Mouse (Mus musculus) small intestine, adult 2 months (tissue): ENCODE results near the gene Rdx. TPM values are rescaled to one million over a fixed set of nuclear protein-coding genes. Genes with fewer than 3 reads are reported as not detected.

Source experiments
- H3K27ac ChIP-seq: fragments of 200-500 bp; 2 replicates; pipeline ENCODE4 v1.5.1; 2012; ENCODE audit warnings: low read depth, low read length, control low read depth, inconsistent platforms; ENCODE audit not compliant: insufficient read depth
- H3K27me3 ChIP-seq: fragments of 200-500 bp; 2 replicates; pipeline ENCODE4 v1.6.1; 2012; ENCODE audit warnings: mild to moderate bottlenecking, moderate library complexity, low read length, inconsistent platforms; ENCODE audit not compliant: control insufficient read depth, insufficient read depth
- H3K36me3 ChIP-seq: fragments of 200-500 bp; 2 replicates; pipeline ENCODE4 v1.6.1; 2012; ENCODE audit warnings: mild to moderate bottlenecking, low read length, control low read depth, inconsistent platforms; ENCODE audit not compliant: control insufficient read depth, insufficient read depth
- H3K4me1 ChIP-seq: fragments of 200-500 bp; 2 replicates; pipeline ENCODE4 v1.6.1; 2012; ENCODE audit warnings: low read length, inconsistent platforms, mixed read lengths; ENCODE audit not compliant: control insufficient read depth, insufficient read depth, insufficient read length
- H3K4me3 ChIP-seq: fragments of 200-500 bp; 2 replicates; pipeline ENCODE4 v1.5.1; 2012; ENCODE audit warnings: low read depth, mild to moderate bottlenecking, control low read depth, inconsistent platforms, low read length, moderate library complexity
- CTCF ChIP-seq: fragments of 200-500 bp; IDR thresholded peaks from 2 replicates; pipeline ENCODE4 v1.5.1; 2012; ENCODE audit warnings: low read depth, mild to moderate bottlenecking, control low read depth, inconsistent platforms, low read length, moderate library complexity, mixed read lengths; ENCODE audit not compliant: insufficient replicate concordance, insufficient read length; ENCODE audit errors: extremely low read depth
- POLR2A ChIP-seq: fragments of 200-500 bp; IDR thresholded peaks from 2 replicates; pipeline ENCODE4 v1.6.1; 2012; ENCODE audit warnings: low read depth, mild to moderate bottlenecking, control low read depth, inconsistent platforms, low read length, moderate library complexity
- WGBS: fragments of 180-500 bp; shearing (Covaris S2); methylation state at CpG from one replicate; pipeline ENCODE4 v1.1.7; 2018; 5-methylcytosine and 5-hydroxymethylcytosine counted together
- polyA plus RNA-seq: library from polyadenylated mRNA; depleted of rRNA; stranded (reverse); fragments of >200 nt; gene quantifications from 2 replicates; pipeline ENCODE4 v1.2.3, GENCODE M21; 2012

Rdx gene
- polyA plus RNA-seq, 1 experiment, result 1.4 TPM

DNA sequence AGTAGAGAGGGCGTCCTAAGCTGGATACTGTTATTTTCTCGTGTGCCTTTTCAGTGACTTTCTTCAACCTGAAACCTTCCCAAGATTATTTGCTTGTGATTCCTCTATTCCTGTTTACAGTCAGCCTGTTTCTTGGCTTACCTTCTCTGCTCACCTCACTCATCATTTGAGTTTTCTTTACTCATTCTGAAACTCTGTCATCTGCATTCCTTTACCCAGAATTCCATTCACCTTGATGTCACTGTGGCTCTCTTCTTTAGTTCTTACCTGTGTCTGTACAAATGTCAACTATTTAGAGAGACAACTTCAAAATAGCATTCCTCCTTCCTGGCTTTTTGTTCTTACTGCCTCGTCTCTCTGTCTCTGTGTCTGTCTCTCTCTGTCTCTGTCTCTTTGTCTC lies 29.9 kb upstream of the Rdx start:
- WGBS, result 75% methylated on average over 3 of the region's 3 CpGs
- Histone ChIP-seq H3K4me1 (no peaks in the 10 kb centered on the region), H3K27me3 (no peaks in the 10 kb centered on the region; the same call in 1 of the 2 replicates), H3K4me3 (no peak overlapping the region), H3K27ac (no peak overlapping the region), H3K36me3 (no peaks in the 10 kb centered on the region)
- TF ChIP-seq POLR2A, result no peak
- TF ChIP-seq CTCF, result no peak

DNA sequence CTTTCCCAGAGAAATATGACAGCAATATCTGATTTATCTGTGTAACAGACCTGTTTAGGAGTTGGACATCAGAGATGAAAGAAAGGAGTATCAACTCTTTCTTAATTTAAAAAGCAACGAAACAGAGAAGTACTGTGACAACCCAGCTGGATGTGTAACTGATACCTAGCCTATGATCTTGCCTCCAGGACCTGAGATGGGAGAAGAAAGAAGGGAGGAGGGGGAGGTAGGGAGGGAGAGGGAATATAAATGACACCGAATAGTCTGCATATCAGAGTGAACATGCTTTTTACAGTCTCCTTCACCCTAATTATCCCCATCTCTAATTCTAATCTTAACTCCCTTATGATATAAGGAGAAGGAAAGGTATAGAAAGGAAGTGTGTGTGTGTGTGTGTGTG lies 29.1 kb upstream of the Rdx start:
- no peak for TF ChIP-seq CTCF
- TF ChIP-seq POLR2A, result no peak
- Histone ChIP-seq H3K4me1 (no peaks in the 10 kb centered on the region), H3K27me3 (no peaks in the 10 kb centered on the region), H3K4me3 (no peak overlapping the region), H3K36me3 (no peaks in the 10 kb centered on the region), H3K27ac (no peak overlapping the region)
- WGBS, result 83% methylated on average over 2 of the region's 2 CpGs

DNA sequence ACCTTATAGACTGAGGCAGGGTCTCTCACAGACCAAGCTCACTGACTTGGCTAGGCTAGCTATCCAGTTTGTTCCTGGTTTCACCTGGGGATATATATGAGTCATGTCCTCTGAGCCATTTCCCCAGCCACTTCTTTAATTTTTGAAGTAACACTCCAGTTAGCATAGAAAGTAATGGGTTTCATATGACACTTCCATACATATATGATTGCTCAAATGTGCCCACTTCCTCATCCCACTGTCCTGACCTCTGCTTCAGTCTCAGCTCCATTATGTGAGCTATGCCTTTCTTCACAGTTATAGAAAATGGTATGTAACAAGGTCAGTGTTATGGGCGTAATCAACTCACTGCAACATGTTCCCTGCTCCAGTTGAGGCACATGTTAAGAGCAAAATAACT lies 28.5 kb upstream of the Rdx start:
- H3K27me3 ChIP-seq, result no peaks in the 10 kb centered on the region
- no peaks in the 10 kb centered on the region for H3K36me3 ChIP-seq
- no peaks in the 10 kb centered on the region for H3K4me1 ChIP-seq
- H3K27ac ChIP-seq, result no peak overlapping the region
- TF ChIP-seq POLR2A, result no peak
- TF ChIP-seq CTCF, result no peak
- 93% methylated on average over 1 of the region's 1 CpGs for WGBS
- H3K4me3 ChIP-seq, result no peak overlapping the region

DNA sequence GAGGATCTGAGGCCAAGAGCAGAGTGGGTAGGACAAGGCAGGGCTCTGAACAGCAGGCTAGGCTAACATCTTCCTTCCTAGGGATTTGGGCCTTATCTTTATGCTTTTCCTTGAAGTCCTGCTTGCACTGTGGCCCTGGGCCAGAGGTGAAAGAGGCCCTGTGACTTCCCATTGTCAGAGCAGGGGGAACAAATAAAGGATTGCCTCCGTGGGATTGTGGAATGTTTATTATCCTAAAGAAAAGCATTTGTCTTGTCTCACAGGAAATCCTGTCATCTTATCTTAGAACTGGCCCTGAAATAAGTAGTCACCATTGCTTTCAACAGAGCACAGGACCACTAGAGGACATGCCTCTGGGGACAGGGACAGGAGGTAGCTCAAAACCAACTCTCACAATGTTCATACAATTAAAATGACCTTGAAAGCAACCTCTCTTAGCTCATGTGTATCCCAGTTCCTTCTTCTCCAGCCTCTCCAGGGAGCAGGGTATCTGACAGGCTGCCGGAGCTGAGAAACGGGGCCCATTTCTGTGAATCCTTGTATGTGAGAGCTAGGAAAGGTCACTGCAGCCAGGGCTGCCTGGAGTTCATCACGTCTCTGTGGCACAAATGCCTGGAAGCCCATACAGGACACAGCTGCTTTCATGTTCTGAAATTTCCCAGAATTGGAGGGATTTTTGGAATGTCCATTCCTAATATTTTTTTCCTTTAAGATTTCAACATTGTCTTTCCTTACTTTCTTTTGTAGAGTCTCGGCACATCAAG lies 19.5 kb upstream of the Rdx start:
- 43% methylated on average over 5 of the region's 5 CpGs for WGBS
- Histone ChIP-seq H3K4me1 (no peaks in the 10 kb centered on the region), H3K27ac (no peak overlapping the region), H3K4me3 (no peak overlapping the region), H3K27me3 (peaks cover 5% of the 10 kb centered on the region; the same call in 1 of the 2 replicates), H3K36me3 (no peaks in the 10 kb centered on the region)
- TF ChIP-seq POLR2A, result no peak
- no peak for TF ChIP-seq CTCF

DNA sequence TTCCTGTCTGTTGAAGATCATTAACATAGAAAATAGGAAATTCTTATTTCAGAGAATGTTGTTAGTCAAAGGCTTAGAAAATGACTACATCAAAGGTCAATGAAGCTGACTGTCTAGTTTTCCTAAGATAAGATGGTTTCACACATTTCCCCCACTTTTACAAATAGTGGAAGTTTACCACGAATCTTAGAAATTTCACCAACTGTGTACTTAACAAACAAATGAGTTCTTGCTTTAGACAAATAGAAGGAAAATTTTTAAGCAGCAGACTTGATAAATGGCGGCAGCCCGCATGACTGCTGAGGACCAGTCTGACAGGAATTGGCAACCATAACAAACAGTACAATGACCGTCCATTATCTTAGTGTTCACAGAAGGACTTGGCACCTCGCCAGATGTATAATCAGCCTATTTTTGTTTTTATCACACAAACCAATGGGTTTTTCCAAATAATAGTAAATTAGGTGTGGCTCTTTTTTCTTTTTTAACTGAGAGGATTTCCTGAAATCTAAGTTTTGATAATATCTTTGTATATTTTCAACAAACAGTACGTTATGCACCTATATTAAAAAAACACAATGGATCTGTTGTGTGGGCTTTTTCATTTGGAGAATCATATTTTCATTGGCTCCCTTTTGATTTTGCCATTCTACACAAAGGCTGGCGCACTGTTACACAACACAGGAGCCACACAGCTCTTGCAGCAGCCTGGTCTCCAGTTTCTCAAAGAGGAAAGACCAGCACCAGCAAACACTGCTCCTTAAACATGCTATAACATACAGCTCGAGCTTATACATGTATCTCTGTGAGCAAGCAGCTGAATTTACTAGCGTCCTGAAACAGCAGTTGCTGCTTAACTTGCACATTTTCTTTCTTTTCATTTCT lies 18.2 kb upstream of the Rdx start:
- Histone ChIP-seq H3K4me3 (no peak overlapping the region), H3K27ac (no peak overlapping the region), H3K27me3 (peaks cover 5% of the 10 kb centered on the region), H3K4me1 (no peaks in the 10 kb centered on the region), H3K36me3 (no peaks in the 10 kb centered on the region)
- no peak for TF ChIP-seq POLR2A
- TF ChIP-seq CTCF, result no peak
- WGBS, result 30% methylated on average over 9 of the region's 9 CpGs

DNA sequence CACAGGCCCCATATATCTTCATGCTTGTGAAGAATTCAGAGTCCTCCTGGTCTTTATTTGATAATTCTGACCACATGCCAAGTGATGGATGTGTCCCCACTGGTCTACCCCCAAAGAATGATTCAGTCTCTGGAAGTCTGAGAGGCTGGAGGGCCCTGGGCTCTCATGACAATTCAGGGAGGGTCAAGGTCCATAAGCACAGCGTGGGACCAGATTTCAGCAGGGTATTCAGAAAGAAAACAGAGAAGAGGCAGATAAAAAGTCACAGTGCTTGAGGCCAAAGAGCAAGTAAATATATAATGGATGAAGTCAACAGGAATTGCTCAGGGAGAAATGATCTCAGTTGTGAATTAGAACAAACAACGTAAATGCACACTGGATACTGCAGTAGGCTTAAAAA lies 15.5 kb upstream of the Rdx start:
- Histone ChIP-seq H3K4me3 (no peak overlapping the region), H3K36me3 (no peaks in the 10 kb centered on the region), H3K27me3 (peaks cover 5% of the 10 kb centered on the region), H3K4me1 (no peaks in the 10 kb centered on the region), H3K27ac (no peak overlapping the region)
- TF ChIP-seq POLR2A (no peak), CTCF (no peak)
- 42% methylated on average over 2 of the region's 2 CpGs for WGBS

DNA sequence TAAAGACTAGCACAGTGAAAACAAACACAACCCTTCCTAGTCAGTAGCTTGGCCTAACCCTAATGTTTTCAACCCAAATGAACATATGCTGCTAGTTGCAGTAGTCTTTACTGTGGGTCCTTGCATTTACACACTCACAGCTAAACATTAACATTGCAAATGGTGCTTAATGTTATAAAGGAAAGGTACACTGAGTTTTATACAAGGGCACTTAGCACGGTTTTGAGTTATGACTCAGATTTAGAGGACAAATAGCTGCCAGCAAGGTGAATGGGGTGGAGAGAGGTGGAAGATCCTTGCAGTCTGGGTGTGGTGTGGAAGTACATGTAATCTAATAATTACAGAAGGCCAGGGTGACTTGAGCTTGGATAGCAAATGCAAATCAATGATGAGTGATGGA lies 9.5 kb upstream of the Rdx start:
- Histone ChIP-seq H3K4me1 (no peaks in the 10 kb centered on the region), H3K27me3 (peaks cover 13% of the 10 kb centered on the region)

More for the DNA sequence above, 9.5 kb upstream of the Rdx start:
- no peaks in the 10 kb centered on the region for H3K36me3 ChIP-seq
- no peak for TF ChIP-seq CTCF
- no peak for TF ChIP-seq POLR2A
- no peak overlapping the region for H3K27ac ChIP-seq
- 53% methylated on average over 1 of the region's 1 CpGs for WGBS
- no peak overlapping the region for H3K4me3 ChIP-seq
